Mouse (Mus musculus) liver, postnatal 0 days (tissue): ENCODE data around the gene Lce1l.

ENCODE experiments used
- CTCF ChIP-seq: sonication (generic); IDR thresholded peaks from 2 replicates; pipeline ENCODE4 v1.5.1; 2016; ENCODE audit warnings: antibody characterized with exemption, low read depth
- EP300 ChIP-seq: IDR thresholded peaks from 2 replicates; pipeline ENCODE4 v1.6.1; 2016; ENCODE audit warnings: antibody characterized with exemption, low read depth, mild to moderate bottlenecking

GRCm38 (mm10) chr3:92851186-92851585 lies at the start of gene Lce1l:
- TF ChIP-seq CTCF (no peak), EP300 (no peak)
